Mouse (Mus musculus) bone marrow, adult 2 months (tissue): ENCODE measurements at regions not wholly inside any gene's neighbourhood (a gene's known extent, or its start where the extent isn't known, plus 50 kb on each side); places are given as distances from the start of the nearest gene placed in this dataset.

ENCODE experiments used
- CTCF ChIP-seq: fragments of 200-500 bp; IDR thresholded peaks from 2 replicates; pipeline ENCODE4 v1.5.1; 2011; ENCODE audit warnings: low read length, control low read depth; ENCODE audit not compliant: control insufficient read depth, insufficient read depth
- POLR2A ChIP-seq: fragments of 200-500 bp; IDR thresholded peaks from 2 replicates; pipeline ENCODE4 v1.6.1; 2011; ENCODE audit warnings: low read depth, mild to moderate bottlenecking, control low read depth, low read length, borderline replicate concordance; ENCODE audit not compliant: control insufficient read depth

DNA sequence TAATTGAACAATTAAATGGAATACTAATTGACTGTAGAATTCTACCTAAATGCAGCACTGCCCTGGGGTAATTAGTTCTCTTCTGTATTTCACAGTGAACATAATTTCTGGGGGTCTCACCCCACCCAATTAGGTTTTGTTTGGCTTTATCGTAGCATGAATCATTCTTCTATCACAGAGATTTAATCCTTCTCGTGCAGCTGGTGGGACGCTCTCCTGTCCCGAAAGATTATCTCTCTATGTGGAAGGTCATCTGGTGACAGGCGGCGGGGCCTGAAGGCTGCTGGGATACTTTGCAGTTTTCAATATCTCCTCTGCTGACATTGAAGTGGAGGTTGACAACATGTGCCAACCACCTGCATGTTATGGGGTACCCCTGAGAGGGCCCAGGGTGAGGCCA, 493.8 kb upstream of the Cdh4 start:
- TF ChIP-seq POLR2A = no peak
- no peak for TF ChIP-seq CTCF
